Comparison of ENCODE assay signal across 13 mouse cellular contexts in genomic region chr4:124396566-124397283, GRCm38 (mm10).
DNase-seq lines count a peak whose midpoint lies in the region; ATAC-seq and TF ChIP-seq lines count a peak whose summit lies in the region.
"Had no signal": no experiment of that assay in that cellular context is flagged by ENCODE, and none has a peak within 500 bp of the region (broad histone marks: within the 10 kb centered on the region; RNA-seq: fewer than 3 reads in every experiment).

No protein-coding gene starts in this region.

- H3K4me2 ChIP-seq in hindbrain, postnatal 0 days (ENCODE audit: low read depth, low read length): no peak overlapping the region
- H3K4me2 ChIP-seq: limb, embryonic 12.5 days had no signal

- no peak overlapping the region for H3K27ac ChIP-seq in hindbrain, postnatal 0 days
- no peak overlapping the region for H3K27ac ChIP-seq in hindbrain, embryonic 10.5 days
- no peak overlapping the region for H3K27ac ChIP-seq in cortical plate, adult 2 months (ENCODE audit: insufficient read depth, low read length)
- no peak overlapping the region for H3K27ac ChIP-seq in embryonic facial prominence, embryonic 10.5 days (replicated peaks)
- H3K27ac ChIP-seq: heart, embryonic 10.5 days; limb, embryonic 12.5 days had no signal

- H3K36me3 ChIP-seq in hindbrain, postnatal 0 days (ENCODE audit: insufficient read depth, low read length): no peaks in the 10 kb centered on the region
- H3K36me3 ChIP-seq in hindbrain, embryonic 10.5 days: no peaks in the 10 kb centered on the region
- H3K36me3 ChIP-seq in embryonic facial prominence, embryonic 10.5 days (replicated peaks): no peaks in the 10 kb centered on the region
- H3K36me3 ChIP-seq: heart, embryonic 10.5 days; limb, embryonic 12.5 days had no signal

- H3K9ac ChIP-seq in hindbrain, postnatal 0 days (replicated peaks; ENCODE audit: low read length): no peak overlapping the region
- H3K9ac ChIP-seq: limb, embryonic 12.5 days had no signal

- no peak overlapping the region for H3K4me3 ChIP-seq in hindbrain, postnatal 0 days (ENCODE audit: low read length)
- no peak overlapping the region for H3K4me3 ChIP-seq in hindbrain, embryonic 10.5 days
- H3K4me3 ChIP-seq in cortical plate, adult 2 months (ENCODE audit: insufficient read depth, low read length): no peak overlapping the region
- H3K4me3 ChIP-seq in embryonic facial prominence, embryonic 10.5 days: no peak overlapping the region
- H3K4me3 ChIP-seq: heart, embryonic 10.5 days; limb, embryonic 12.5 days; myocyte had no signal

- TF ChIP-seq CTCF in hindbrain, postnatal 0 days (IDR thresholded peaks at IDR 0.05; ENCODE audit: low read depth): peak; percentile 24
- TF ChIP-seq CTCF in cortical plate, adult 2 months (IDR thresholded peaks at IDR 0.05; ENCODE audit: extremely low read depth, insufficient read depth, low read length): 0 out of 2 replicates have a peak, but pooled peaks have one; percentile 14

- no peak for TF ChIP-seq POLR2A in cortical plate, adult 2 months (IDR thresholded peaks at IDR 0.05; ENCODE audit: extremely low read depth, insufficient read depth, low read length)

- 59% methylated on average over 13 of the region's 13 CpGs for WGBS in hindbrain, postnatal 0 days
- 61% methylated on average over 13 of the region's 13 CpGs for WGBS in hindbrain, embryonic 10.5 days
- WGBS in embryonic facial prominence, embryonic 10.5 days: 69% methylated on average over 13 of the region's 13 CpGs

- no peaks in the 10 kb centered on the region for H3K9me3 ChIP-seq in hindbrain, postnatal 0 days (ENCODE audit: low read length)
- no peaks in the 10 kb centered on the region for H3K9me3 ChIP-seq in hindbrain, embryonic 10.5 days
- no peaks in the 10 kb centered on the region for H3K9me3 ChIP-seq in embryonic facial prominence, embryonic 10.5 days
- H3K9me3 ChIP-seq: heart, embryonic 10.5 days; limb, embryonic 12.5 days had no signal

- intact Hi-C loops in left cerebral cortex, postnatal 10 days (cut with DNase I): loop anchor here (5.0 to 10.0 kb wide), 2 partner anchors 199 to 442 kb away; no protein-coding TSS in a partner anchor
- intact Hi-C loops in gastrocnemius, postnatal 14 days (cut with DNase I; ENCODE audit: low total_unique reads): no loop called here

- no peaks in the 10 kb centered on the region for H3K27me3 ChIP-seq in hindbrain, postnatal 0 days (ENCODE audit: insufficient read depth, low read length)
- peaks cover 60% of the 10 kb centered on the region for H3K27me3 ChIP-seq in hindbrain, embryonic 10.5 days (ENCODE audit: insufficient read depth, poor library complexity, severe bottlenecking)
- peaks cover 66% of the 10 kb centered on the region for H3K27me3 ChIP-seq in embryonic facial prominence, embryonic 10.5 days (replicated peaks; ENCODE audit: low read depth, poor library complexity, severe bottlenecking)

- peaks cover 3% of the 10 kb centered on the region; the same call in 1 of the 2 replicates for H3K4me1 ChIP-seq in hindbrain, postnatal 0 days (ENCODE audit: insufficient read depth, low read length)
- peaks cover 30% of the 10 kb centered on the region for H3K4me1 ChIP-seq in hindbrain, embryonic 10.5 days (replicated peaks)
- H3K4me1 ChIP-seq in cortical plate, adult 2 months (ENCODE audit: control insufficient read depth, insufficient read depth, low read length): peaks cover 24% of the 10 kb centered on the region
- H3K4me1 ChIP-seq in embryonic facial prominence, embryonic 10.5 days: peaks cover 36% of the 10 kb centered on the region

- ATAC-seq in hindbrain, postnatal 0 days: no peak
- ATAC-seq: hindbrain, embryonic 16.5 days had no signal

- peak; percentile 15 for DNase-seq in hindbrain, postnatal 0 days (ENCODE audit: low spot score)
- no peak for DNase-seq in hindbrain, embryonic 10.5 days (ENCODE audit: low spot score)
- peak; percentile 76 for DNase-seq in ES-CJ7 (ENCODE audit: low read depth, low spot score)
- DNase-seq in left cerebral cortex, postnatal 10 days (ENCODE audit: extremely low spot score in 1 of 2, low spot score in 2 of 2): peak; percentile 26 to 56
- DNase-seq in gastrocnemius, postnatal 14 days: no peak
- no peak for DNase-seq in spleen, adult 18-20 months
- DNase-seq in embryonic facial prominence, embryonic 10.5 days (ENCODE audit: low spot score): no peak
- DNase-seq: thymus, adult 18-20 months had no signal

Comparison
In these comparisons a context has a peak if more than half of its experiments do, and no peak if none do; other contexts are left out.
1. DNase-seq: peak in hindbrain, postnatal 0 days (single experiment), ES-CJ7 (single experiment) and left cerebral cortex, postnatal 10 days (2 of 2); none in hindbrain, embryonic 10.5 days (single experiment), gastrocnemius, postnatal 14 days (single experiment), spleen, adult 18-20 months (0 of 2) and embryonic facial prominence, embryonic 10.5 days (single experiment).